Mouse (Mus musculus) cerebellum, adult 9-11 months (tissue): ENCODE measurements at regions not wholly inside any gene's neighbourhood (a gene's known extent, or its start where the extent isn't known, plus 50 kb on each side); places are given as distances from the start of the nearest gene placed in this dataset.

Experiments used
- DNase-seq: peaks from one replicate; pipeline ENCODE4 v3.0.0; 2022

- DNase-seq: no peak
Observed at GRCm38 (mm10) chr2:163138688-163139385, 51.2 kb upstream of the Gtsf1l start.

- no peak for DNase-seq
Observed at GRCm38 (mm10) chr2:163142762-163143388, 55.2 kb upstream of the Gtsf1l start.

- DNase-seq: no peak
Observed at GRCm38 (mm10) chr2:163143413-163143812, 55.8 kb upstream of the Gtsf1l start.

- no peak for DNase-seq
Observed at GRCm38 (mm10) chr2:163146001-163146400, 56.9 kb upstream of the Tox2 start.

- DNase-seq: no peak
Observed at GRCm38 (mm10) chr2:163146481-163146880, 56.4 kb upstream of the Tox2 start.

- DNase-seq: no peak
Observed at GRCm38 (mm10) chr2:163147381-163147780, 55.5 kb upstream of the Tox2 start.

- DNase-seq: no peak
Observed at GRCm38 (mm10) chr2:163151016-163151415, 51.9 kb upstream of the Tox2 start.

- peak; percentile 7 for DNase-seq
Observed at GRCm38 (mm10) chr2:163152340-163153033, 50.4 kb upstream of the Tox2 start.
